Mouse (Mus musculus): ENCODE measurements around the gene Dip2b. TPM values are rescaled to one million over a fixed set of nuclear protein-coding genes. Genes with fewer than 3 reads are reported as not detected.

Gene Dip2b
- total and polyA plus RNA-seq, 3 experiments = 13.9 to 68.9 (median 15.4) TPM

DNA sequence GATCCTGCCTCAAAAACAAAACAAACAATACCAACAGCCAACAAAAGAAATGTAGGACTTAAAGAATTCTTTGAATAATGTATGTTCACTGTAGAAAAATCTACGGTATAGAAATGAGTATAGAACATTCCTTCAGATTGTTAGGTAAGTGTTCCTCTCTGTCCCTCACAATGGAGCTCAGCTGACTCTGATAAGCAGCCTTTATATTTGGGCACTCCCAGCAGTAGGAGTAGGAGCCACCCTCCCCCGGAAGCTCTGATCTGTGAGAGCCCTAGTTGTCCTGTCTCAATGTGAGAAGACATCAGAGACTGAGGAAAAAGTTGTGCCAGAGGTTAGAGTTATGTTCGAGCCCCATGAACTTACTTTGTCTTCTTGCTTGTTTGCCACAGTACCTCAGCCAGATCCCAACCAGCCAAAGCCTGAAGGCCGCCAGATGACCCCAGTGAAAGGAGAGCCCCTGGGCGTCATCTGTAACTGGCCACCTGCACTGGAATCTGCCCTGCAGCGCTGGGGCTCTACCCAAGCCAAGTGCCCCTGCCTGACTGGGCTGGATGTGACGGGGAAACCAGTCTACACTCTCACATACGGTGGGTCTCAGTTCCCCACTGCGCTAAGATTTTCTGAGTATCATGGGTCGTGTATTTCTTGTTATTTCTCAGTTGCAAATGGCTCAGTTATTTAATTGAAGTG is 118.5 kb downstream of the Dip2b start:
- Histone ChIP-seq H3K27me3 (ENCODE audit: control insufficient read depth in 1 of 2, insufficient read depth in 2 of 2, low read length in 2 of 2) (no peaks in the 10 kb centered on the region), H3K9me3 (replicated peaks; ENCODE audit: insufficient read depth, low read length) (no peaks in the 10 kb centered on the region), H3K27ac (ENCODE audit: control insufficient read depth, low read depth, low read length) (no peak overlapping the region), H3K79me2 (ENCODE audit: control insufficient read depth, insufficient read depth, low read length, poor library complexity) (no peaks in the 10 kb centered on the region), H3K36me3 (ENCODE audit: control insufficient read depth in 1 of 2, insufficient read depth in 2 of 2, low read length in 2 of 2) (peaks cover 3% of the 10 kb centered on the region in 2 experiments), H3K4me3 (ENCODE audit: control insufficient read depth in 1 of 2, insufficient read depth in 1 of 2, low read depth in 2 of 2, low read length in 2 of 2) (no peak overlapping the region), H3K4me1 (ENCODE audit: control insufficient read depth in 1 of 2, insufficient read depth in 2 of 2, low read length in 2 of 2) (peaks cover 0 to 6% of the 10 kb centered on the region in 2 experiments; a peak in 2 of 4 replicates), H3K9ac (ENCODE audit: control insufficient read depth, low read depth, low read length, poor library complexity, severe bottlenecking) (no peak overlapping the region)
- TF ChIP-seq HCFC1 (IDR thresholded peaks at IDR 0.05; ENCODE audit: low read depth, low read length) = no peak
- no peak for TF ChIP-seq SMC3 (IDR thresholded peaks at IDR 0.05; ENCODE audit: low read depth, low read length)
- TF ChIP-seq POLR2AphosphoS5 (IDR thresholded peaks at IDR 0.05; ENCODE audit: borderline replicate concordance, low read depth, low read length) = no peak
- TF ChIP-seq ZKSCAN1 (IDR thresholded peaks at IDR 0.05; ENCODE audit: low read depth, low read length) = no peak
- TF ChIP-seq TAL1 (IDR thresholded peaks at IDR 0.05; ENCODE audit: low read length) = no peak
- TF ChIP-seq RCOR1 (IDR thresholded peaks at IDR 0.05; ENCODE audit: low read depth, low read length) = no peak
- TF ChIP-seq USF2 (IDR thresholded peaks at IDR 0.05; ENCODE audit: borderline replicate concordance in 1 of 2, insufficient read depth in 1 of 2, low read depth in 1 of 2, low read length in 2 of 2) = no peak
- no peak for TF ChIP-seq POLR2AphosphoS2 (IDR thresholded peaks at IDR 0.05; ENCODE audit: low read length)
- DNase-seq (ENCODE audit: low read depth, low spot score) = no peak

DNA sequence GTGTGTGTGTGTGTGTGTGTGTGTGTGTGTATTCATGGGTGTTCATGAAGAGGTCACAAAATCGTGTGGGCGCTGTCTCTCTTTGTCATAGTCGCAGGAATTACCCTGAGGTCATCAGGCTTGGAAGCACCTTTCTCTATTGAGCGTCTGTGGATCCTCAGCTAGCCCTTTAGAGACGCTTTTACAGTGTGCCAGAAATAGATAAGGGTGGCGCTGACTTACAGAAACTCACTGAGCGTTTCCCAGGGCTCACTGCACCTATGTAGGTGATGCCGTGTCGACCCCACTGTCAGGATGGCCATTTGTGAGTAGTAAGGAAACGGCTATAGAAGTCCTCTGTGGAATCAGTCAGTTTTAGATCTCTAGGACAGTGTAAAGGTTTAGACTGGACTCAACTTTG is 120.5 kb downstream of the Dip2b start:
- TF ChIP-seq GATA1 (IDR thresholded peaks at IDR 0.05; ENCODE audit: low read depth, low read length) (no peak), SMC3 (IDR thresholded peaks at IDR 0.05; ENCODE audit: low read depth, low read length) (no peak), CTCF (IDR thresholded peaks at IDR 0.05 in 2 of 3, conservative IDR thresholded peaks at IDR 0.05 in 1 of 3; ENCODE audit: control insufficient read depth in 1 of 3, insufficient read depth in 1 of 3, low read depth in 2 of 3, low read length in 3 of 3, poor library complexity in 1 of 3, severe bottlenecking in 1 of 3) (no peak)
- H3K4me1 ChIP-seq (ENCODE audit: control insufficient read depth in 1 of 2, insufficient read depth in 2 of 2, low read length in 2 of 2) = no peaks in the 10 kb centered on the region
- no peaks in the 10 kb centered on the region for H3K27me3 ChIP-seq (ENCODE audit: control insufficient read depth in 1 of 2, insufficient read depth in 2 of 2, low read length in 2 of 2)
- no peak overlapping the region for H3K27ac ChIP-seq (ENCODE audit: control insufficient read depth, low read depth, low read length)
- no peak overlapping the region for H3K4me3 ChIP-seq (ENCODE audit: control insufficient read depth in 1 of 2, insufficient read depth in 1 of 2, low read depth in 2 of 2, low read length in 2 of 2)
- peaks cover 0 to 5% of the 10 kb centered on the region in 2 experiments; a peak in 2 of 4 replicates for H3K36me3 ChIP-seq (ENCODE audit: control insufficient read depth in 1 of 2, insufficient read depth in 2 of 2, low read length in 2 of 2)
- H3K79me2 ChIP-seq (ENCODE audit: control insufficient read depth, insufficient read depth, low read length, poor library complexity) = no peaks in the 10 kb centered on the region
- DNase-seq (ENCODE audit: low read depth, low spot score) = no peak
- no peak overlapping the region for H3K9ac ChIP-seq (ENCODE audit: control insufficient read depth, low read depth, low read length, poor library complexity, severe bottlenecking)
- no peaks in the 10 kb centered on the region for H3K9me3 ChIP-seq (replicated peaks; ENCODE audit: insufficient read depth, low read length)

- Histone ChIP-seq H3K4me3 (ENCODE audit: control insufficient read depth in 1 of 2, insufficient read depth in 1 of 2, low read depth in 2 of 2, low read length in 2 of 2) (no peak overlapping the region), H3K4me1 (ENCODE audit: control insufficient read depth in 1 of 2, insufficient read depth in 2 of 2, low read length in 2 of 2) (no peaks in the 10 kb centered on the region), H3K9ac (ENCODE audit: control insufficient read depth, low read depth, low read length, poor library complexity, severe bottlenecking) (no peak overlapping the region), H3K27ac (ENCODE audit: control insufficient read depth, low read depth, low read length) (no peak overlapping the region), H3K27me3 (ENCODE audit: control insufficient read depth in 1 of 2, insufficient read depth in 2 of 2, low read length in 2 of 2) (no peaks in the 10 kb centered on the region), H3K36me3 (ENCODE audit: control insufficient read depth in 1 of 2, insufficient read depth in 2 of 2, low read length in 2 of 2) (peaks cover 0 to 2% of the 10 kb centered on the region in 2 experiments; a peak in 2 of 4 replicates), H3K9me3 (replicated peaks; ENCODE audit: insufficient read depth, low read length) (no peaks in the 10 kb centered on the region), H3K79me2 (ENCODE audit: control insufficient read depth, insufficient read depth, low read length, poor library complexity) (no peaks in the 10 kb centered on the region)
- no peak for DNase-seq (ENCODE audit: low read depth, low spot score)
- no peak for TF ChIP-seq ZC3H11A (IDR thresholded peaks at IDR 0.05; ENCODE audit: low read depth, low read length)
- TF ChIP-seq SIN3A (IDR thresholded peaks at IDR 0.05; ENCODE audit: low read length) = no peak
- no peak for TF ChIP-seq TCF12 (IDR thresholded peaks at IDR 0.05; ENCODE audit: low read depth, low read length)
- no peak for TF ChIP-seq ZKSCAN1 (IDR thresholded peaks at IDR 0.05; ENCODE audit: low read depth, low read length)
- TF ChIP-seq RAD21 (IDR thresholded peaks at IDR 0.05; ENCODE audit: low read depth, low read length) = no peak
- no peak for TF ChIP-seq UBTF (IDR thresholded peaks at IDR 0.05; ENCODE audit: borderline replicate concordance, insufficient read depth, low read depth, low read length)
- TF ChIP-seq ZNF384 (IDR thresholded peaks at IDR 0.05; ENCODE audit: low read depth, low read length) = no peak
These were observed 123.3 kb downstream of the Dip2b start for GRCm38 (mm10) chr15:100161747-100162280.
